Mouse (Mus musculus): ENCODE measurements around the gene Shc1. TPM values are rescaled to one million over a fixed set of nuclear protein-coding genes. Genes with fewer than 3 reads are reported as not detected.

The Shc1 gene
- polyA plus RNA-seq, 1 experiment from 2014 or later = 15.9 TPM

DNA sequence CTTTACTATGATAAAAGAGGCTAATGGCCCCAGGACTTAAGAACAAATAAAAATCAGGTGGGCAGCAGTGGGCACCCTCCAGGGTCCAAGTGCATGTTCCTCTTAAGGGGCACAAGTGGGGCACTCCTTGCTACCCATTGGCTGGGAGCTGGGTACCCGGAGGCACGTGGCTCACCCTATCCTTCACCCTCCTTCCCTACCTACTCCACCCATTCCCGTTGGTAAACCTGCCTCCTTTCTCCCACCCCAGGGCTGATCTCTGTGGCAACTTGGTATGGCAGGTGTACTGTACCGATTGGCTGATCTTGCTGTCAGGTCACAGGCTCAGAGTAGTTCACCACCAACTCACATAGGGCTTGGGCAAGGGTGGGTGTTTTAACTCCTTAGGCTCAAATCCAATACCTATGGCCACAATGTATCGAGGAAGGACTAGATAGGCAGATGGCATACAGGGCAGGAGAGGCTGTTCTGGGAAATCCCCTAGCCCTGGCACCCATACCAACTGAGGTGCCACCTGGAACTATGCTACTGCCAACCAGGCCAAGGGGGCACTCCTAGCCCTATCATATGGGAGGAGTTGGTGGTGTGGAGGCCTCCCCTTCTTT is 34.5 kb upstream of the Shc1 start:
- 0 out of 2 replicates have a peak, but pooled peaks cover 4% of the 10 kb centered on the region for H3K27me3 ChIP-seq
- peaks cover 14% of the 10 kb centered on the region for H3K4me1 ChIP-seq
- H3K9ac ChIP-seq = no peak overlapping the region
- ATAC-seq = no peak
- no peaks in the 10 kb centered on the region for H3K36me3 ChIP-seq (ENCODE audit: poor library complexity, severe bottlenecking)
- no peak overlapping the region for H3K27ac ChIP-seq
- no peaks in the 10 kb centered on the region for H3K9me3 ChIP-seq (replicated peaks)
- H3K4me3 ChIP-seq = no peak overlapping the region
- WGBS = 84% methylated on average over 5 of the region's 5 CpGs
- H3K4me2 ChIP-seq = no peak overlapping the region

DNA sequence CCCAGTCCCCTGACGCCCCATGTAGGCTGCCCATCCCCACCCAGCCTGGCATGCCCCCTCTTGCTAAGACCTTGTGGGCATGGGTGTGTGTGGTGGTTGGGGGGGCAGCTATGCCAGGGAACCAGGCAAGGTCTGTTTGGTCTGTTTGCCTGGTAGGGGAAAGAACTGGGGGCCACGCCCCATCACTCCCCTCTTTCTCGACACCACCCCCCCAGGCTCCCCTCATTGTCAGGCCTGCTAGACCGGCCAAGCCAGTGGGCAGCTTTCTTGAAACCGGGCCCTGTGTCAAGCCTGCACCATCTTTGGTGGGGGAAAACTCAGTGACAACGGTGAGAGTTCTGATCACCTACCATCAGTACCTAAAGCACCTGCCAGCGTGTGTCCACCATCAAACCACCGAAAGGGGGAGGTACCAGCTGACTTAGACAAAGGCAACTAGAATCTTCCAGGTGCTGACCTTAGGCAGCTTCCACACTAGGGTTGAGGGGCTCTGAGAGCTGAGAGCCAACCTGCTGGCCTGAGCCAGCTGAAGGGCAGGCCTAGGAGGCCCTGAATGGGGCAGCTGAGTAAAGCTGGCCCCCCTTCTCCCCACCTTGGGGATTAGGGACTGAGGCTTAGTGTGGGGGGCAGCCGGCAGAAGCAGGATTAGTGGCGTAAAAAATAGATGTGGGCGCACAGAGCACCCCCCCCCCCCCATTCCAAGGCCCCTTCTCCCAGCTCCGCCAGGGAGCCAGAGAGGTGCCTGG is 33.7 kb upstream of the Shc1 start:
- no peaks in the 10 kb centered on the region for H3K9me3 ChIP-seq (replicated peaks)
- H3K4me3 ChIP-seq = no peak overlapping the region
- 0 out of 2 replicates have a peak, but pooled peaks cover 4% of the 10 kb centered on the region for H3K27me3 ChIP-seq
- peaks cover 11% of the 10 kb centered on the region; the same call in 1 of the 2 replicates for H3K4me1 ChIP-seq
- H3K27ac ChIP-seq = no peak overlapping the region
- H3K4me2 ChIP-seq = no peak overlapping the region
- H3K9ac ChIP-seq = no peak overlapping the region
- no peak for ATAC-seq
- no peaks in the 10 kb centered on the region for H3K36me3 ChIP-seq (ENCODE audit: poor library complexity, severe bottlenecking)
- 50% methylated on average over 11 of the region's 12 CpGs for WGBS

- Histone ChIP-seq H3K9me3 (replicated peaks) (no peaks in the 10 kb centered on the region), H3K4me3 (no peak overlapping the region), H3K27me3 (0 out of 2 replicates have a peak, but pooled peaks cover 4% of the 10 kb centered on the region), H3K4me1 (peaks cover 17% of the 10 kb centered on the region), H3K27ac (no peak overlapping the region), H3K4me2 (no peak overlapping the region), H3K36me3 (ENCODE audit: poor library complexity, severe bottlenecking) (no peaks in the 10 kb centered on the region), H3K9ac (no peak overlapping the region)
- WGBS = 35% methylated on average over 11 of the region's 11 CpGs
- ATAC-seq = no peak
Observed at GRCm38 (mm10) chr3:89385451-89385850, 32.8 kb upstream of the Shc1 start.

DNA sequence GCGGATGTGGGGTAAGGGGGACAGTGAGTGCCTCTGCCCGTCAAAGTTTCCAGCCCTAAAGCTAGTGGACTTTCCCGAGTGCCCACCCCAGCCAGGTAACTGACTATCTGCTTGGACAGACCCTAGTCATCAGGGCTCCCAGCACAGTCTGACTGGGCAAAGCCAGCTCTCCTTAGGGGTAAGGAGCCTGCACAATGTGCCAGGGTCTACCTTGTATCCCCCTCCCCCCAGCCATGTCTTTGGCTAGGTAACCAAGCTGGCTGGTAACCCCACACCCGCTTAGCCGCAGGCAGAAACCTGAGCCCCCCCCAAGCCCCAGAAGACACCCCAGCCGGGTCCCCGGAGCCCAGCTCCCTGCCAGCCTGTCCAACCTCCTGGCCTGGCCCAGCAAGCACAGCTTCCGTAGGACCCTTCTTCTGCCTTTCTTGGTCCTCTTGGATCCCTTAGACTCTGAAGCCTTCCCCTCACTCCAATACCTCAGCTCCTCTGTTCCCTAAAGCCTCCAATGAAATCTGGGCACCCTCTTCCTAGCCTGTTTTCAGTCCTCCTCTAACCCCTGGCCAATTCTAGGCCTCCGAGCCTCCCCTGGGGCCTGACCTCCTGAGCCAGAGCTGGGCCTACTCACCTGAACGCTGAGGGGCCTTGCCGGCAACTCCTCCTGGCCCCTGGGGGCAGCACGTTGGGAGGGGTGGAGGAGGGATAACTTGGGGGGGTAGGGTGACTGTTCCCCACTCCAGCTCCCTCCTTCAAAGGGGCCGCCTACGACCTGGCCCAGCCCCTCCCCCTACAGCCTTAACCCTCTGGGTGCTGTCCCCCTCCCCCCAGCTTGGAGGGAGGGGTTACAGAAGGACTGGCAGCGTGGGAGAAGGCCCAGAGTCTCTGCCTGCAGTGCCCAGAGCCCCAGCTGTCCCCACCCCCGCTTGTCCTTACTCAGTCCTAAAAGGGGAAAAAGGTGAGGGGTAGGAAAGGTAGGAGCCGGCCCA is 31.5 kb upstream of the Shc1 start:
- peaks cover 4% of the 10 kb centered on the region for H3K27me3 ChIP-seq
- H3K9me3 ChIP-seq (replicated peaks) = no peaks in the 10 kb centered on the region
- 56% methylated on average over 17 of the region's 17 CpGs for WGBS
- H3K4me3 ChIP-seq = no peak overlapping the region
- ATAC-seq = no peak
- peaks cover 30% of the 10 kb centered on the region for H3K4me1 ChIP-seq
- H3K36me3 ChIP-seq (ENCODE audit: poor library complexity, severe bottlenecking) = no peaks in the 10 kb centered on the region
- no peak overlapping the region for H3K9ac ChIP-seq
- no peak overlapping the region for H3K27ac ChIP-seq
- H3K4me2 ChIP-seq = no peak overlapping the region

- H3K4me3 ChIP-seq = no peak overlapping the region
- no peak overlapping the region for H3K4me2 ChIP-seq
- no peaks in the 10 kb centered on the region for H3K36me3 ChIP-seq (ENCODE audit: poor library complexity, severe bottlenecking)
- WGBS = 72% methylated on average over 11 of the region's 11 CpGs
- peaks cover 13% of the 10 kb centered on the region for H3K27me3 ChIP-seq
- H3K4me1 ChIP-seq = peaks cover 39% of the 10 kb centered on the region
- no peak for ATAC-seq
- H3K27ac ChIP-seq = no peak overlapping the region
- no peak overlapping the region for H3K9ac ChIP-seq
- no peaks in the 10 kb centered on the region for H3K9me3 ChIP-seq (replicated peaks)
Observed at GRCm38 (mm10) chr3:89387632-89388031, 30.6 kb upstream of the Shc1 start.

- 78% methylated on average over 11 of the region's 11 CpGs for WGBS
- peak; percentile 12; the same call in 1 of the 2 replicates for ATAC-seq
Observed at GRCm38 (mm10) chr3:89388134-89388881, 29.9 kb upstream of the Shc1 start.

GRCm38 (mm10) chr3:89388901-89389740 is 29.1 kb upstream of the Shc1 start:
- Histone ChIP-seq H3K4me1 (peaks cover 49% of the 10 kb centered on the region), H3K27me3 (peaks cover 18% of the 10 kb centered on the region), H3K27ac (no peak overlapping the region), H3K9ac (no peak overlapping the region), H3K9me3 (replicated peaks) (no peaks in the 10 kb centered on the region), H3K36me3 (ENCODE audit: poor library complexity, severe bottlenecking) (no peaks in the 10 kb centered on the region), H3K4me3 (no peak overlapping the region), H3K4me2 (no peak overlapping the region)
- peak; percentile 7; the same call in 1 of the 2 replicates for ATAC-seq
- WGBS = 71% methylated on average over 6 of the region's 6 CpGs

More at GRCm38 (mm10) chr3:89388134-89388881, 29.9 kb upstream of the Shc1 start:
- no peak overlapping the region for H3K9ac ChIP-seq
- no peaks in the 10 kb centered on the region for H3K9me3 ChIP-seq (replicated peaks)
- peaks cover 44% of the 10 kb centered on the region for H3K4me1 ChIP-seq
- no peaks in the 10 kb centered on the region for H3K36me3 ChIP-seq (ENCODE audit: poor library complexity, severe bottlenecking)
- H3K4me2 ChIP-seq = no peak overlapping the region
- peaks cover 18% of the 10 kb centered on the region for H3K27me3 ChIP-seq
- no peak overlapping the region for H3K27ac ChIP-seq
- no peak overlapping the region for H3K4me3 ChIP-seq

DNA sequence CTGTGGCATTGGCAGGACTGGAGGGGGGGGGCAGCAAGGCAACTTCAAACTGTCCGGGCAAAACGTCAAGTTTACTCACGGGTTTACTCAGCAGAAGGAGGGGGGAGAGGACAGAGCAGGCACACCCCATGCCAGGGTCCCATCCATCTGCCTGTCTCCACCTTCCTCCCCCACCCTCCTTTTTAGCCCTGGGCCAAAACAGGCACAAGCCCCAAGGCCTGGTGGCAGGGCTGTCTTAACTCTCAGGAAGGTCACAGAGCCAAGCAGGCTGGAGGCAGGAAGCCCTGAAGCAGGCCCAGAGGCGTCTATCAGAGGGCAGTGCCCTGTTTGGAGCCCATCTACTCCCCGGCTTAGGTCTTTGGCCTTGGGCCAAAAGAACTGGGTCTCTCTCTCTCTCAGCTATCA is 28.1 kb upstream of the Shc1 start:
- ATAC-seq = no peak
- H3K4me1 ChIP-seq = peaks cover 54% of the 10 kb centered on the region

GRCm38 (mm10) chr3:89390699-89391662 is 27.3 kb upstream of the Shc1 start:
- Histone ChIP-seq H3K27me3 (peaks cover 24% of the 10 kb centered on the region), H3K9ac (peak overlapping the region; percentile 66), H3K4me3 (peak overlapping the region; percentile 48), H3K9me3 (replicated peaks) (no peaks in the 10 kb centered on the region), H3K4me1 (peaks cover 63% of the 10 kb centered on the region), H3K27ac (no peak overlapping the region), H3K36me3 (ENCODE audit: poor library complexity, severe bottlenecking) (no peaks in the 10 kb centered on the region), H3K4me2 (peak overlapping the region; percentile 96)
- 9% methylated on average over 19 of the region's 19 CpGs for WGBS
- no peak for ATAC-seq

More for the DNA sequence above, 28.1 kb upstream of the Shc1 start:
- H3K4me3 ChIP-seq = no peak overlapping the region
- H3K9ac ChIP-seq = no peak overlapping the region
- H3K9me3 ChIP-seq (replicated peaks) = no peaks in the 10 kb centered on the region
- H3K27me3 ChIP-seq = peaks cover 21% of the 10 kb centered on the region
- no peak overlapping the region for H3K4me2 ChIP-seq
- WGBS = 48% methylated on average over 5 of the region's 5 CpGs
- no peak overlapping the region for H3K27ac ChIP-seq
- H3K36me3 ChIP-seq (ENCODE audit: poor library complexity, severe bottlenecking) = no peaks in the 10 kb centered on the region
